Mouse (Mus musculus): ENCODE measurements at regions not wholly inside any gene's neighbourhood (a gene's known extent, or its start where the extent isn't known, plus 50 kb on each side); places are given as distances from the start of the nearest gene placed in this dataset.

GRCm38 (mm10) chr10:25032625-25033024, 105.3 kb upstream of the Arg1 start:
- DNase-seq (ENCODE audit: low spot score in 2 of 2) = no peak

DNA sequence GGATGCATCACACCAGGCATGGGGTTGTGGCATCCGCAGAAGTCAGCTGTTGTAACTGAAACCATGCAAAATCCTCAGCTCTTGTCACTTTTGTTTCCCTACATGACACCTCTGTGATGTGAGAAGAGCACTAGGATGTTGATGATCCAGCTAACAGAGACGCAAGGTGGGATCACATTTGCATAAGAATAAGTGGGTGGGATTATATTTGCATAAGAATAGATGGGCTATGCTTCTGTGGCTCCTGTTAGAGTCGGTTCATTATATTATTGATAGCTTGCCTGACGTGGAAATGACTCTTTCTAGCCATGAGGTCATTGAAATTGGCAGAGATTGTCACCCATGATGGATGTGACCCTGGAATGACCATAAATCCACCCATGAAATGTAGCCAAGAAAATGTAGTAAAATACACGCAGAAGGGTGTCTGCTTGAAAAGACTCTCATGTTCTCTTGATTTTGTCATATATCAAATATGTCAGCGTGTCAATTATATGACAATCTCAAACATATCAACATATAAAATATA, 102.2 kb upstream of the Arg1 start:
- no peak for DNase-seq (ENCODE audit: low spot score in 2 of 2)

DNA sequence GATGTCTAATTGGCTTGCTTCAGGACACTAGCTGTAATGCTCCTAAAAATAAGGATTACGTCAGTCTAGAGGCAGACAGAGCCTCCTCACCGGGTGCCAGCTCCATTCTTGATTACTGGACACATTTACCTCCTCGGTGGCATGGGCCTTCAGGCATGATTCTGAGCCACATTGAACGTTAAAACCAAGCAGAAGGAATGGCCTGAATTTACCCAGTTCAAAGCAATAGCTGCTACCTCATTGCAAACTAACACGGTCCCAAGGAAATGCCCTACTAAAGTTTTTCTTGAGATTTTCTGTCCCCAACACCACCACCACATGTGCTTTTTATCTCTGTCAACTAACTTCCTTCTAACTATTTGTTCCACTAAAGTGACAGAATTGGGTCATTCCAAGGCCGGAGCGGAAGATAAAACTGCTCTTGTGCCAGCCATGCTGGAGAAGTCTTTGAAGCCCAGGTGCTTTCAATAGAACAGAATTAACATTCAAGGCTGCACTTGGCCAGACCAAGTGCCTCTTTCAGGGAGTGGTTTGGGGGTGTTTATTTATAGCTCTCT, 96.4 kb upstream of the Arg1 start:
- DNase-seq (ENCODE audit: low spot score in 2 of 2) = no peak

- no peak for DNase-seq (ENCODE audit: low spot score in 2 of 2)
Measured at GRCm38 (mm10) chr10:25023044-25023540, 95.8 kb upstream of the Arg1 start.

- DNase-seq (ENCODE audit: low spot score in 2 of 2) = no peak
Measured at GRCm38 (mm10) chr10:25018946-25019345, 91.7 kb upstream of the Arg1 start.

- no peak for DNase-seq (ENCODE audit: low spot score in 2 of 2)
Measured at GRCm38 (mm10) chr10:25017843-25018242, 90.6 kb upstream of the Arg1 start.

DNA sequence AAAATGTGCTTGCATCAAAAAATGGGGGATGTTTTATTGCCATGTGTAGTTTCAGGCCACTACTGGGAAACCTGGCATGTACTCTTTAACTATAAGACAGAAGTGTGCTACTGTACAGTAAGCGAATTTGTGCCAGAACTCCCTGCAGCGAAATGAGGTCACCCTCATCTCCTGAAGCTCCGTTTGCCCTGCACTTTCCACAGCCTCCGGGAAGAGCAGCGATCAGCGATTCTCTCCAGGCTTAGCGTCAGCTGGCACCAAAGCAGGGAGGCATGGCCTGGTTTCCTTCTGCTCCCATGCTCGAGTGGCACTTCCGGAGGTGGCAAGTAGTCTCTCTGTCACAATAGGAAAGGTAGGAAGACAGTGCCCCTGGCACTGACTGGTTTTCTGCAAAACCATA, 88.8 kb upstream of the Arg1 start:
- DNase-seq (ENCODE audit: low spot score in 2 of 2) = peak in 1 of 2 experiments; percentile 49

- DNase-seq (ENCODE audit: low spot score in 2 of 2) = no peak
Measured at GRCm38 (mm10) chr10:25012129-25012528, 84.8 kb upstream of the Arg1 start.

DNA sequence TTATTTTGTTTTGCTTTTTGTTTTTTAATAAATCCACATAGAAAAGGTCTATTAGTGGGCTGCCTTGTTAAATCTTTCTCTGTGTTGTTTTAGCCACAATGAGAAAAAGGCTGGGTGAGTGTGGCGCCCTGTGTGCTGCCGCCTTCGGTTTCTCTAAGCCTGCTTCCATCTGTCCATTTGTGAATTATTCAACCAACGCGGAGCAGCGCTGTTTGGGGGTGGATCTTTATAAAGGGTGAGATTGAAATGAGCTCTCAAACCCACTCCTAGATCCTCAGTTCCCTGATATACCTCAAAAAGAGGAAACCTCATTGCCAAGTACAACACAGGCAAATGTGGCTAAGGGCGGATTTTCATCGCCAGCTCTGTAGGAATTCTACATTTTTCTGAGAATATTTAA, 74.0 kb upstream of the Arg1 start:
- DNase-seq (ENCODE audit: low spot score in 2 of 2) = no peak

- no peak for DNase-seq (ENCODE audit: low spot score in 2 of 2)
Measured at GRCm38 (mm10) chr10:25000231-25001222, 73.2 kb upstream of the Arg1 start.

DNA sequence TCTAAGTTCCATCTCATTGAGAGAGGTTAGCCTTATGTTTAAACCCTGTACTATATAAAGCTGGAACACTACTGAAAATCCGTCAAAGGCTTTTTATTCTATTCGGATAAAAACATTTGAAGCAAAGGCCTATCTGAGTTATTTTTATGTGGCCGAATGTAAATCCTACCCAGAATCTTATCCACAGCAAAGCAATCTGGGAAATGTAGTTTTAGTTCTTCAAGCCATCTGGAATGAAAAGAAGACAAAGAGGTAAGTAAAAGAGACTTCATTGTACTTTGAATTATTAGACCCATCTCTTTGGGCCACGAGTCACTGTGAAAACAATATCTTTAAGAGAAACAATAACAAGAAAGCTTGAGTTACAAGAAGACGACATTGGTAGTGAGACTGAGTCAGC, 72.5 kb upstream of the Arg1 start:
- DNase-seq (ENCODE audit: low spot score in 2 of 2) = no peak

DNA sequence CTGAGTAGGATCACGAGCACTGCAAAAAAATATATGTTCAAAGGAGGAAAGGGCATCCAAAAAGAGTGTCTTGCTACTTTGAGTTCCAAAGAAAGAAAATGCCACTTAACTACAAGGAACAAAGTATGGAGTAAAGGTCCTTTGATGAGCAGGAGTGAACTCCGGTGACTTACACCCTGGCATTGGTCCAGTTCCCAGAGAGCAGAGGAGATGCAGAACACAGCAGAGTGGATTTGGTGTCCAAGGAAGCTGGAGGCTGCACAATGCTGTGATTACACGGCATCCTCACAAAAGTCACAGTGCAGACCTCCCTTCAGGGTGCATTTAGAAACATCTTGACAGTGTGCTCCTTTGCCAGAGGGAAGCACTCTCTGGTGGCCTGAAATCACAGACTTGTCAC, 70.4 kb upstream of the Arg1 start:
- no peak for DNase-seq (ENCODE audit: low spot score in 2 of 2)

DNA sequence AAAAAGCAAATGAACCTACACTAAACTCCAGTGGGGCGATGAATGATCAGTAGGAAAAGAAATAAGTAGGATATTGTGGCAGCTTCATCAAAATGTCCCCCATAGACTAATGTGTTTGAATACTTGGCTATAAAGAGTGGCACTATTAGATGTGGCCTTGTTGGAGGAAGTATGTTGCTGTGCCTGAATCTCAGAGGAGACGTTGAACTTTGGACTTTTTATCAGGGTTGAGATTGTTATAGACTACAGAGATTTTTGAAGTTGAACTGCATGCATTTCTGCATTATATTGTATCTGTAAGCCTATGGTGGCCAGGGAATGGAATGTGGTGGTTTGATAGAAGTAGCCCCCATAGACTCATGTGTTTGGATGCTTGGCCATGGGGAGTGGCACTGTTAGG, 68.5 kb upstream of the Arg1 start:
- no peak for DNase-seq (ENCODE audit: low spot score in 2 of 2)

DNA sequence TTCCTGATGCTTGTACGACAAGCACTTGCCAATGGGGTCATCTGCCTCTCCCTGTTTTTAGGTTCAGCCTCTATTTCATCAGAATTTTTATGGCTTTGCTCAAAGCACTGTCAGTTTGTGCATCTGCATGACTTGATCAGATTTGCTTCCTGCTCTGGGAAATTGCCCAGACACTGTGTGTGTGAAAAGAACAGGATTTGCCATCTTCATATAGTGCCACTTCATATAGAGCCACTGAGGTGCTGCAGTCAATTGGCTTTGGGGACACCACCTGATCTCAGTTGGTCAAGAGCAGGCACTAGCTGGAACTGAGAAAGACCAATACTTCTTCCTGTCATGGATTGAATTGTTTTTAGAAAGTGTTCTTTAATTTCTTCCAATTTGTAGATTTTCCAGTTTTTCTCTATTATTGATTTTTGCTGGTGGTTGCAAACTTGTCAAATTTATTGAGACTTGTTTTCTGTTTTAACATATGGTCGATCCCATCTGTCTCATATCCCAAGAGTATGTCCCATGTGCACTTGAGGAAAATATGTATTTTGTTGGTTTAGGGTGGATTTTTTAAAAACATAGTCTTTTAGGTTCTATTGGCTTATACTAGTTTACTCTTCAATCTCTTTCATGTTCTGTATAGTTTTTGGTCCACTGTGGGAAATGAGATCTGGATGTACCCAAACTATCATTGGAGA, 62.8 kb upstream of the Arg1 start:
- DNase-seq (ENCODE audit: low spot score in 2 of 2) = no peak

- no peak for DNase-seq (ENCODE audit: low spot score in 2 of 2)
Measured at GRCm38 (mm10) chr10:24984801-24985200, 57.5 kb upstream of the Arg1 start.

- DNase-seq (ENCODE audit: low spot score in 2 of 2) = no peak
Measured at GRCm38 (mm10) chr10:24981763-24982162, 54.5 kb upstream of the Arg1 start.

Measured in spleen, postnatal 4 days (tissue).